Mouse (Mus musculus) hindbrain, embryonic 16.5 days (tissue): ENCODE results near the gene Miox. TPM values are rescaled to one million over a fixed set of nuclear protein-coding genes. Genes with fewer than 3 reads are reported as not detected.

Experiments
- ATAC-seq: fragments of 200-750 bp; cut with Nextera tagmentation; 2 replicates; pipeline ENCODE4 v1.8.0; 2017; ENCODE audit warnings: moderate TSS enrichment, moderate library complexity
- H3K27ac ChIP-seq: fragments of 300-500 bp; sonication (generic); 2 replicates; pipeline ENCODE4 v1.5.1; 2014; ENCODE audit warnings: low read depth, mild to moderate bottlenecking, control low read depth, low read length, moderate library complexity
- H3K27me3 ChIP-seq: fragments of 300-500 bp; sonication (generic); replicated peaks from 2 replicates; pipeline ENCODE4 v1.6.1; 2014; ENCODE audit warnings: low read length; ENCODE audit not compliant: control insufficient read depth, insufficient read depth
- H3K36me3 ChIP-seq: fragments of 300-500 bp; sonication (generic); 2 replicates; pipeline ENCODE4 v1.6.1; 2014; ENCODE audit warnings: mild to moderate bottlenecking, low read length, moderate library complexity, mixed read lengths; ENCODE audit not compliant: control insufficient read depth, insufficient read depth
- H3K4me1 ChIP-seq: fragments of 300-500 bp; sonication (generic); 2 replicates; pipeline ENCODE4 v1.6.1; 2014; ENCODE audit warnings: low read depth, low read length; ENCODE audit not compliant: control insufficient read depth, insufficient read depth
- H3K4me2 ChIP-seq: fragments of 300-500 bp; sonication (generic); 2 replicates; pipeline ENCODE4 v1.6.1; 2014; ENCODE audit warnings: mild to moderate bottlenecking, low read length, control low read depth, moderate library complexity
- H3K4me3 ChIP-seq: fragments of 300-500 bp; sonication (generic); 2 replicates; pipeline ENCODE4 v1.5.1; 2014; ENCODE audit warnings: mild to moderate bottlenecking, low read length, control low read depth, moderate library complexity
- H3K9ac ChIP-seq: fragments of 300-500 bp; sonication (generic); 2 replicates; pipeline ENCODE4 v1.6.1; 2014; ENCODE audit warnings: low read depth, mild to moderate bottlenecking, control low read depth, low read length, moderate library complexity
- H3K9me3 ChIP-seq: fragments of 300-500 bp; sonication (generic); 2 replicates; pipeline ENCODE4 v1.6.1; 2014; ENCODE audit warnings: mild to moderate bottlenecking, low read length, moderate library complexity; ENCODE audit not compliant: control insufficient read depth
- WGBS: fragments of 180-500 bp; shearing (Covaris S2); extraction: QIAGEN DNeasy Blood & Tissue Kit; methylation state at CpG from one replicate; pipeline ENCODE4 v1.1.7; 2014; 5-methylcytosine and 5-hydroxymethylcytosine counted together
- polyA plus RNA-seq: library from polyadenylated mRNA; unstranded; fragments of >200 nt; fragmentation: Nextera tagmentation; extraction: Ambion mirVana; gene quantifications from 2 replicates; pipeline ENCODE4 v1.2.1, GENCODE M21; 2015

Gene Miox
- polyA plus RNA-seq, 1 experiment from 2014 or later, result not detected

- Histone ChIP-seq H3K9me3 (no peaks in the 10 kb centered on the region), H3K4me3 (no peak overlapping the region), H3K27me3 (no peaks in the 10 kb centered on the region), H3K4me2 (peak overlapping the region; percentile 93), H3K36me3 (no peaks in the 10 kb centered on the region), H3K9ac (no peak overlapping the region), H3K27ac (no peak overlapping the region), H3K4me1 (peaks cover 28% of the 10 kb centered on the region)
- 75% methylated on average over 4 of the region's 4 CpGs for WGBS
- ATAC-seq, result no peak
Observed at GRCm38 (mm10) chr15:89313359-89313758, 20.8 kb upstream of the Miox start.

GRCm38 (mm10) chr15:89314107-89314506, 20.1 kb upstream of the Miox start:
- no peaks in the 10 kb centered on the region for H3K27me3 ChIP-seq
- H3K9ac ChIP-seq, result peak overlapping the region; percentile 93
- H3K9me3 ChIP-seq, result no peaks in the 10 kb centered on the region
- ATAC-seq, result no peak
- WGBS, result 31% methylated on average over 3 of the region's 3 CpGs
- peaks cover 28% of the 10 kb centered on the region for H3K4me1 ChIP-seq
- H3K4me2 ChIP-seq, result peak overlapping the region; percentile 93
- peak overlapping the region; percentile 84 for H3K4me3 ChIP-seq
- H3K27ac ChIP-seq, result no peak overlapping the region
- H3K36me3 ChIP-seq, result no peaks in the 10 kb centered on the region

GRCm38 (mm10) chr15:89314511-89315189, 19.5 kb upstream of the Miox start:
- peak overlapping the region; percentile 93 for H3K4me2 ChIP-seq
- H3K27ac ChIP-seq, result peak overlapping the region; percentile 79
- H3K4me1 ChIP-seq, result peaks cover 28% of the 10 kb centered on the region
- peak; percentile 6 for ATAC-seq
- H3K9ac ChIP-seq, result peak overlapping the region; percentile 93
- H3K4me3 ChIP-seq, result peak overlapping the region; percentile 84
- WGBS, result under 1% methylated on average over 49 of the region's 58 CpGs
- H3K27me3 ChIP-seq, result no peaks in the 10 kb centered on the region
- H3K9me3 ChIP-seq, result no peaks in the 10 kb centered on the region
- H3K36me3 ChIP-seq, result no peaks in the 10 kb centered on the region

- H3K36me3 ChIP-seq, result no peaks in the 10 kb centered on the region
- under 1% methylated on average over 37 of the region's 37 CpGs for WGBS
- H3K27me3 ChIP-seq, result no peaks in the 10 kb centered on the region
- peak within 1 kb of the TSS; percentile 84 for H3K4me3 ChIP-seq
- peak within 1 kb of the TSS; percentile 93 for H3K4me2 ChIP-seq
- H3K9me3 ChIP-seq, result no peaks in the 10 kb centered on the region
- H3K9ac ChIP-seq, result peak within 1 kb of the TSS; percentile 93
- H3K27ac ChIP-seq, result peak within 1 kb of the TSS; percentile 79
- ATAC-seq, result peak; percentile 100
- H3K4me1 ChIP-seq, result peaks cover 27% of the 10 kb centered on the region
Observed at GRCm38 (mm10) chr15:89315190-89315731, 18.9 kb upstream of the Miox start, which contains the start of gene Sbf1. TSS of gene Sbf1 (minus strand) at chr15:89315311.

- 65% methylated on average over 11 of the region's 11 CpGs for WGBS
- H3K27me3 ChIP-seq, result no peaks in the 10 kb centered on the region
- ATAC-seq, result no peak
- no peak overlapping the region for H3K9ac ChIP-seq
- H3K27ac ChIP-seq, result no peak overlapping the region
- no peak overlapping the region for H3K4me2 ChIP-seq
- no peaks in the 10 kb centered on the region for H3K36me3 ChIP-seq
- no peaks in the 10 kb centered on the region for H3K9me3 ChIP-seq
- peaks cover 23% of the 10 kb centered on the region for H3K4me1 ChIP-seq
- no peak overlapping the region for H3K4me3 ChIP-seq
Observed at GRCm38 (mm10) chr15:89316146-89316545, 18.1 kb upstream of the Miox start.

GRCm38 (mm10) chr15:89321264-89321663, 12.9 kb upstream of the Miox start:
- no peak overlapping the region for H3K4me3 ChIP-seq
- no peaks in the 10 kb centered on the region for H3K36me3 ChIP-seq
- H3K4me2 ChIP-seq, result no peak overlapping the region
- no peak for ATAC-seq
- H3K27me3 ChIP-seq, result 0 out of 2 replicates have a peak, but pooled peaks cover 2% of the 10 kb centered on the region
- WGBS, result 85% methylated on average over 8 of the region's 8 CpGs
- no peaks in the 10 kb centered on the region for H3K9me3 ChIP-seq
- no peaks in the 10 kb centered on the region for H3K4me1 ChIP-seq
- no peak overlapping the region for H3K27ac ChIP-seq
- no peak overlapping the region for H3K9ac ChIP-seq

- H3K4me3 ChIP-seq, result no peak within 1 kb of the TSS
- no peak within 1 kb of the TSS for H3K27ac ChIP-seq
- peak within 1 kb of the TSS; percentile 31 for H3K4me2 ChIP-seq
- H3K9ac ChIP-seq, result no peak within 1 kb of the TSS
- ATAC-seq, result no peak
- H3K9me3 ChIP-seq, result no peaks in the 10 kb centered on the region
- no peaks in the 10 kb centered on the region for H3K4me1 ChIP-seq
- no peaks in the 10 kb centered on the region for H3K36me3 ChIP-seq
- 10% methylated on average over 26 of the region's 26 CpGs for WGBS
- 0 out of 2 replicates have a peak, but pooled peaks cover 2% of the 10 kb centered on the region for H3K27me3 ChIP-seq
Observed at GRCm38 (mm10) chr15:89322670-89323522, 11.3 kb upstream of the Miox start, which contains the start of gene Adm2. TSS of gene Adm2 (plus strand) at chr15:89322720.

GRCm38 (mm10) chr15:89323656-89324055, 10.5 kb upstream of the Miox start:
- WGBS, result 90% methylated on average over 4 of the region's 4 CpGs
- Histone ChIP-seq H3K27me3 (0 out of 2 replicates have a peak, but pooled peaks cover 2% of the 10 kb centered on the region), H3K9ac (no peak overlapping the region), H3K9me3 (no peaks in the 10 kb centered on the region), H3K4me1 (no peaks in the 10 kb centered on the region), H3K4me3 (no peak overlapping the region), H3K36me3 (no peaks in the 10 kb centered on the region), H3K4me2 (no peak overlapping the region), H3K27ac (no peak overlapping the region)
- ATAC-seq, result no peak

- Histone ChIP-seq H3K36me3 (no peaks in the 10 kb centered on the region), H3K4me1 (no peaks in the 10 kb centered on the region), H3K9ac (no peak overlapping the region), H3K4me2 (no peak overlapping the region), H3K27me3 (0 out of 2 replicates have a peak, but pooled peaks cover 2% of the 10 kb centered on the region), H3K4me3 (no peak overlapping the region), H3K27ac (no peak overlapping the region), H3K9me3 (no peaks in the 10 kb centered on the region)
- ATAC-seq, result no peak
- WGBS, result 66% methylated on average over 5 of the region's 5 CpGs
Observed at GRCm38 (mm10) chr15:89326441-89326840, 7.8 kb upstream of the Miox start.
